In the genomic region with DNA sequence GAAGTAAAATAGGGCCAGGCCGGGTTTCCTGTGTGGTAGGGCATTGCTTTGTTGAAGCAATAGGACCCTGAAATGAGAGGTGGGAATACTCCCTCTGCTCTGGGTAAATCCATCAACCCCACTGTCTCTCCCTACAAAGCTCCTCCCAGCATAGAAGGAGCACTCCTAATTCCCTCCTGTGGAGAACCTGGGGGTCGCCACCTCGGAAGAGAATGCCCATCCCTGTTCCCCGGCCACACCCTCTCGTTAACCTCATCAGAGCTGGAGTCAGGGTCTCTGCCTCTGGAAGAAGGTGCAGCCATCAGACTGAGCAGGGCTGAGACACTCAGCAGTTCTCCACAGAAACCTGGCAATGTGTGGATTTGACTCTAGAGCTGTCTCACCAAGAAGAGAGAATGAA, we compare ENCODE assay signal across 14 mouse cellular contexts.
"Had no signal": no experiment of that assay in that cellular context is flagged by ENCODE, and none has a peak within 500 bp of the region (broad histone marks: within the 10 kb centered on the region; RNA-seq: fewer than 3 reads in every experiment).

No protein-coding gene starts in this region.

- DNase-seq: cerebellum, postnatal 10 days; cerebellum, postnatal 14 days; cerebellum, postnatal 25 days; cerebellum, postnatal 36 days; embryo, embryonic 11 days; forebrain, postnatal 0 days; gastrocnemius, adult 2 months; gastrocnemius, postnatal 10 days; gastrocnemius, postnatal 14 days; gastrocnemius, postnatal 25 days; gastrocnemius, postnatal 36 days; heart, adult 11 months; heart, adult 18-20 months; heart, adult 2 months had no signal
